Mouse (Mus musculus) G1E (cell line): ENCODE measurements around the gene Dock10.

ENCODE experiments used
- CTCF ChIP-seq: IDR thresholded peaks from 2 replicates; pipeline ENCODE4 v1.5.1; 2012; ENCODE audit warnings: low read depth, low read length, inconsistent platforms, mixed read lengths
- GATA1 ChIP-seq: IDR thresholded peaks from 2 replicates; pipeline ENCODE4 v1.6.1; 2012; ENCODE audit warnings: borderline replicate concordance, low read length, inconsistent platforms, mixed read lengths
- TAL1 ChIP-seq: conservative IDR thresholded peaks from 2 replicates; pipeline ENCODE4 v1.6.1; 2012; ENCODE audit warnings: low read depth, low read length, inconsistent platforms, mixed read lengths

- TF ChIP-seq CTCF (no peak), TAL1 (no peak), GATA1 (no peak)
Observed at GRCm38 (mm10) chr1:80802023-80802422, 43.7 kb upstream of the Dock10 start.
